Mouse (Mus musculus) ES-E14 (cell line): ENCODE results near the gene Tex47.

Source experiments
- CHD2 ChIP-seq: IDR thresholded peaks from 2 replicates; pipeline ENCODE4 v1.6.1; 2014; ENCODE audit warnings: mild to moderate bottlenecking, low read depth, low read length, inconsistent platforms
- ZNF384 ChIP-seq: IDR thresholded peaks from 2 replicates; pipeline ENCODE4 v1.6.1; 2012; ENCODE audit warnings: low read depth, low read length, inconsistent platforms

GRCm38 (mm10) chr5:7325594-7325993 lies 21.7 kb downstream of the Tex47 start:
- no peak for TF ChIP-seq ZNF384
- TF ChIP-seq CHD2: no peak
